ENCODE assay signal across 17 mouse cellular contexts in the genomic region with DNA sequence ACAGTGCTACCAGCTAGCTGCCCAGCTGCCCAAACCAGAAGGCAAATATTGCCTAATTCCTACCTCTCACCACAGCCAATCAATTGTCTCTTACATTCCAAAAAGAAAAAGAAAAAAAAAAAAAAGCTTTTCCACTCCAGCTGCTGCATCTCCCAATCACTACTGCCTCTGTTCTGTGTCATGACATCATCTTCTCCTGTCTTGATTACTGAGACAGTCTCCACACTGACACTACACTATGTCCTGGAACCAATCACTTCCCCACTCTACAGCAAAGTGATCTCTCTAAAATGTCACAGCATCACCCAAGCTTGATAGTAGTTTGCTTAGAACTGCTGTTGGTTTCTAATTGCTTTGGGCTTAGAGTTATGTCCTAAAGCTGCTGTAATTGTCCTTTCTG.
"Had no signal": no experiment of that assay in that cellular context is flagged by ENCODE, and none has a peak within 500 bp of the region (broad histone marks: within the 10 kb centered on the region; RNA-seq: fewer than 3 reads in every experiment).

No protein-coding gene starts in this region.

- H3K36me3 ChIP-seq: intestine, embryonic 15.5 days; kidney, embryonic 15.5 days; liver, embryonic 15.5 days; midbrain, embryonic 15.5 days; neural tube, embryonic 12.5 days had no signal

- H3K27me3 ChIP-seq: intestine, embryonic 15.5 days; kidney, embryonic 15.5 days; liver, embryonic 15.5 days; megakaryocyte, embryonic 14.5 days; midbrain, embryonic 15.5 days; neural tube, embryonic 12.5 days had no signal

- DNase-seq: kidney, adult 2 months; kidney, postnatal 14 days; layer of hippocampus, postnatal 36 days; retina, postnatal 1 day; right cerebral cortex, postnatal 4 days; spleen, adult 18-20 months; thymus, adult 18-20 months; thymus, postnatal 14 days had no signal

- H3K9ac ChIP-seq: intestine, embryonic 15.5 days; kidney, embryonic 15.5 days; liver, embryonic 15.5 days; midbrain, embryonic 15.5 days; neural tube, embryonic 12.5 days had no signal

- H3K4me3 ChIP-seq: intestine, embryonic 15.5 days; kidney, embryonic 15.5 days; liver, embryonic 15.5 days; megakaryocyte, embryonic 14.5 days; midbrain, embryonic 15.5 days; neural tube, embryonic 12.5 days had no signal

- H3K4me2 ChIP-seq: intestine, embryonic 15.5 days; kidney, embryonic 15.5 days; liver, embryonic 11.5 days; liver, embryonic 15.5 days; midbrain, embryonic 11.5 days; midbrain, embryonic 15.5 days; neural tube, embryonic 12.5 days had no signal

- H3K9me3 ChIP-seq: intestine, embryonic 15.5 days; kidney, embryonic 15.5 days; liver, embryonic 15.5 days; midbrain, embryonic 15.5 days; neural tube, embryonic 12.5 days had no signal

- H3K4me1 ChIP-seq: intestine, embryonic 15.5 days; liver, embryonic 15.5 days; megakaryocyte, embryonic 14.5 days; midbrain, embryonic 15.5 days; neural tube, embryonic 12.5 days had no signal

- ATAC-seq: intestine, embryonic 15.5 days; midbrain, embryonic 15.5 days had no signal

- H3K27ac ChIP-seq: intestine, embryonic 15.5 days; kidney, embryonic 15.5 days; liver, embryonic 15.5 days; macrophage; midbrain, embryonic 15.5 days; neural tube, embryonic 12.5 days had no signal
